Mouse (Mus musculus) stomach, postnatal 0 days (tissue): ENCODE measurements at regions not wholly inside any gene's neighbourhood (a gene's known extent, or its start where the extent isn't known, plus 50 kb on each side); places are given as distances from the start of the nearest gene placed in this dataset.

Experiments
- ATAC-seq: fragments of 200-750 bp; cut with Nextera tagmentation; 2 replicates; pipeline ENCODE4 v1.8.0; 2017; ENCODE audit not compliant: low FRiP score, low TSS enrichment
- DNase-seq: peaks from one replicate; pipeline ENCODE4 v3.0.0-alpha.2; 2016; ENCODE audit warnings: low spot score
- H3K27ac ChIP-seq: fragments of 300-500 bp; sonication (generic); replicated peaks from 2 replicates; pipeline ENCODE4 v1.5.1; 2014; ENCODE audit warnings: mild to moderate bottlenecking, control low read depth
- H3K27me3 ChIP-seq: fragments of 300-500 bp; sonication (generic); 2 replicates; pipeline ENCODE4 v1.6.1; 2014; ENCODE audit warnings: low read length; ENCODE audit not compliant: control insufficient read depth, insufficient read depth
- H3K36me3 ChIP-seq: fragments of 300-500 bp; sonication (generic); 2 replicates; pipeline ENCODE4 v1.6.1; 2014; ENCODE audit warnings: low read length, mixed read lengths; ENCODE audit not compliant: control insufficient read depth, insufficient read depth
- H3K4me1 ChIP-seq: fragments of 300-500 bp; sonication (generic); replicated peaks from 2 replicates; pipeline ENCODE4 v1.6.1; 2014; ENCODE audit warnings: antibody characterized with exemption; ENCODE audit not compliant: control insufficient read depth, insufficient read depth
- H3K4me2 ChIP-seq: fragments of 300-500 bp; sonication (generic); replicated peaks from 2 replicates; pipeline ENCODE4 v1.6.1; 2014; ENCODE audit warnings: low read depth, mild to moderate bottlenecking, control low read depth, moderate library complexity
- H3K4me3 ChIP-seq: fragments of 300-500 bp; sonication (generic); 2 replicates; pipeline ENCODE4 v1.5.1; 2014; ENCODE audit warnings: low read depth, low read length, control low read depth
- H3K9ac ChIP-seq: fragments of 300-500 bp; sonication (generic); 2 replicates; pipeline ENCODE4 v1.6.1; 2014; ENCODE audit warnings: mild to moderate bottlenecking, low read length, control low read depth, mixed read lengths
- H3K9me3 ChIP-seq: fragments of 300-500 bp; sonication (generic); 2 replicates; pipeline ENCODE4 v1.6.1; 2016; ENCODE audit warnings: low read length; ENCODE audit not compliant: control insufficient read depth
- CTCF ChIP-seq: IDR thresholded peaks from 2 replicates; pipeline ENCODE4 v1.5.1; 2016; ENCODE audit warnings: antibody characterized with exemption, low read depth, mild to moderate bottlenecking, moderate library complexity
- EP300 ChIP-seq: optimal IDR thresholded peaks from 2 replicates; pipeline ENCODE3; 2016; ENCODE audit warnings: antibody characterized with exemption
- WGBS: fragments of 180-500 bp; shearing (Covaris S2); extraction: QIAGEN DNeasy Blood & Tissue Kit; methylation state at CpG from one replicate; pipeline ENCODE4 v1.1.7; 2014; 5-methylcytosine and 5-hydroxymethylcytosine counted together

DNA sequence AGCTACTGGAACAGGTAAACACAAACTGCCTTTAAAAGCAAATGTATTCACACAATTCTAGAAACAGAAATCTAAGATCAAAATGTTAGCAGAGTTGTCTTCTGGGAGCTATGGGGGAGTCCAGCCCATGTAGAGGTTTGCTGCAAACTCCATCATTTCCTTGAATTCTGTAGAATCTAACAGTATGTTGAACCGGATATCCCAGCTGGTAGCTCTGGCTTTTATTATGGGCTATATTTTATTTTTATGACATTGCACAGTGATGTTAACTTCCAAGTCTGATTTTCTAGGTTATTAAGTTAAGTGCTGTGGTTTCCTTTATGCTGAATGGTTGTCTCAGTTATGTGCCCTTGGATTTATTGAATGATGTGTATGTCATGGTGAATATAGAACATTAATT, 136.3 kb downstream of the AI429214 start:
- H3K4me1 ChIP-seq: no peaks in the 10 kb centered on the region
- DNase-seq (no peak), ATAC-seq (no peak)
- H3K27ac ChIP-seq: no peak overlapping the region
- no peak overlapping the region for H3K4me2 ChIP-seq
- H3K9ac ChIP-seq: no peak overlapping the region
- H3K4me3 ChIP-seq: no peak overlapping the region
- H3K36me3 ChIP-seq: no peaks in the 10 kb centered on the region
- TF ChIP-seq EP300 (no peak), CTCF (no peak)
- H3K27me3 ChIP-seq: no peaks in the 10 kb centered on the region
- no peaks in the 10 kb centered on the region for H3K9me3 ChIP-seq
- WGBS: 66% methylated on average over 1 of the region's 1 CpGs

DNA sequence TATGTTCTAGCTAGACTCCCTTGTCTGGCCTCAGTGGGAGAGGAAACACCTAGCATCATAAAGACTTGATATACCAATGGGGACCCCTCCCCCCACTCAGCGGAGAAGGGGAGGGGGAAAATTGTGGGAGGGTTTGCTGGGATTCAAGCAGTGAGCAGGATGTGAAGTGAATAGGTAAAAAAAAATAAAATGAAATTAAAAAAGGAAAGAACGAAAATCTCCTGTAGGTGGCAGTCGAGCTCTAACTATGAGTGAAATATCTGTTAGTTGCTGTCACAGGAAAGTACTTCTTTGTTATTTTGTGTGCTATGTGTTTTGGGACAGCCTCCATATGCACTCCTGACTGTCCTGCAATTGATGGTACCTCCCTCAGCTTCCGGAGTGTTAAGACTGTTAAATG, 138.6 kb downstream of the AI429214 start:
- DNase-seq: no peak

DNA sequence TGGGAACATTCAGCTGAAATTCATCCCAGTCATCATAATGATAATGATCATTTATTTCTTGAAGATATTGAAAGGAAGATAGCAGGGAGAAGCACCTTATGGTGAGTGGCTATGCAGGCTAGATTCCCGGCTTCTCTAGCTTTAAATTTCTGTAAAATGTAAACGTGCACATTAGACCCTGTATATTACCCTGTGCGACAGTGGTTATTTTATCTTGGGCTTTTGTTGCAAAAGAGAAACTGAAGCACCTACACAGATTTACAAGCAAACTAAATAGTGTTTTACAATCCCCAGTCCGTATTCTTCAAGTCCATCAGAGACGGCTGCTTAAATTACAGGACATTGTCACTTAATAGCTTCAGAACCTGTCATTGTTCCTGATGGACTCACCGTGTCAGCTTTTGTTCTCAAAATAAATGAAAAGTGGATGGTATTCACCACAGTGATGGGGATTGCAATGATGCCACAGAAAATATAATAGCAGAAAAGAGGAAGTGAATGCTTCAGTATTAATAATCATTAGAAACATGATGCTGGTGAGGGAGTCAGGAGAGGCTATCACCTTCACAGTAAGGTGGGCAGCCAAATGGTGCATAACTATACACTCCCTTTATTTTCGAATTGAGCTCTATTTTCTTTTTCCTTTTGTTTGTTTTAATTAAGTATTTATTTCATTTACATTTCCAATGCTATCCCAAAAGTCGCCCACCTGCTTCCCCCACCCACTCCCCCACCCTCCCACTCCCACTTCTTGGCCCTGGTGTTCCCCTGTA, 141.0 kb downstream of the AI429214 start:
- WGBS: 75% methylated on average over 8 of the region's 8 CpGs
- ATAC-seq (no peak), DNase-seq (no peak)
- H3K4me2 ChIP-seq: no peak overlapping the region
- no peak for TF ChIP-seq CTCF
- TF ChIP-seq EP300: no peak
- H3K27ac ChIP-seq: no peak overlapping the region
- no peak overlapping the region for H3K9ac ChIP-seq
- H3K27me3 ChIP-seq: no peaks in the 10 kb centered on the region
- no peak overlapping the region for H3K4me3 ChIP-seq
- no peaks in the 10 kb centered on the region for H3K36me3 ChIP-seq
- H3K9me3 ChIP-seq: no peaks in the 10 kb centered on the region
- H3K4me1 ChIP-seq: no peaks in the 10 kb centered on the region

More for the DNA sequence above, 138.6 kb downstream of the AI429214 start:
- no peaks in the 10 kb centered on the region for H3K36me3 ChIP-seq
- no peaks in the 10 kb centered on the region for H3K9me3 ChIP-seq
- TF ChIP-seq EP300 (no peak), CTCF (peak; percentile 68)
- H3K27ac ChIP-seq: no peak overlapping the region
- no peaks in the 10 kb centered on the region for H3K27me3 ChIP-seq
- H3K4me1 ChIP-seq: no peaks in the 10 kb centered on the region
- WGBS: 9% methylated on average over 4 of the region's 4 CpGs
- ATAC-seq: no peak
- H3K4me2 ChIP-seq: no peak overlapping the region
- H3K4me3 ChIP-seq: no peak overlapping the region
- H3K9ac ChIP-seq: no peak overlapping the region

DNA sequence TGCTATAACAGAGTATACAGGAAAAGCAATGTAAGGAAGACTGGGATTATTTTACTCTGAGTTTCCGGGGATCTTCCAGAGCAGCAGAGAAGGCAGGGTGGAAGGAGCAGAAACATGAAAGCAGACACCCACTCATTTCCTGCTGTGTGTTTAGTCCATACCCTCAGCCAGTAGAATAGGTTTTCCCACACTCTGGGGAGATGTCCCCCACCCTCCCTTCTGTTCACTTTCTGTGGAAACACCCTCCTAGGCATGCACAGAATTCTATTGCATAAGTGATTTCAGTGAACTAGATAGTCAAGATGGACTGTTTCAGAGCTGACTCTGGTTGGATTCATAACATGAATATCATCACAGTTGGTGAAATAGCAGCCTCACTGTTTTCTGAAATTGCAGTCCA, 156.9 kb downstream of the AI429214 start:
- DNase-seq (no peak), ATAC-seq (no peak)
- Histone ChIP-seq H3K27me3 (no peaks in the 10 kb centered on the region), H3K9ac (no peak overlapping the region), H3K4me3 (no peak overlapping the region), H3K4me1 (no peaks in the 10 kb centered on the region), H3K4me2 (no peak overlapping the region), H3K9me3 (no peaks in the 10 kb centered on the region), H3K36me3 (no peaks in the 10 kb centered on the region), H3K27ac (no peak overlapping the region)
- no peak for TF ChIP-seq EP300
- TF ChIP-seq CTCF: no peak
- 68% methylated on average over 1 of the region's 1 CpGs for WGBS

DNA sequence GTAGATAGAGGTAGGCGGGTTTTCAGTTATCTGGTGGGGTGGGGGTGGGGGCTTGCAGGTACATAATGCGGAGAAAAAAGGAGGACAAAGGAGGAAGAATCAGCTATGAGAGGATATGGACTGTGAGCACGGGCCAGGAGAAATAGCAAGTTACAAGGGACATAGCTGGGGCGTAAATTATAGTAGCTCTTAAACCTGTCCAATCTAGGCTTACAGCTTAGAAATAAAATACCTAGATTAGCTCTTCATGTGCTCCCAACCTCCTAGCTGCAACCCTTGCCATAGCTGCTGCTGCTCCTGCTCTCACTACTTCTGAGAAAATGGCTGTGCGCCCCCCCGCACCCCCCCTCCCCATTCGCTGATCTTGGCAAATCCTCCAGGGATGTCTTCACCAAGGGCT, 161.0 kb downstream of the AI429214 start:
- no peaks in the 10 kb centered on the region for H3K36me3 ChIP-seq
- no peak for DNase-seq
- WGBS: 75% methylated on average over 7 of the region's 7 CpGs
- TF ChIP-seq EP300 (no peak), CTCF (no peak)
- no peak overlapping the region for H3K4me2 ChIP-seq
- H3K4me3 ChIP-seq: no peak overlapping the region
- no peak overlapping the region for H3K27ac ChIP-seq
- no peak overlapping the region for H3K9ac ChIP-seq
- no peak for ATAC-seq
- no peaks in the 10 kb centered on the region for H3K27me3 ChIP-seq
- H3K9me3 ChIP-seq: no peaks in the 10 kb centered on the region
- H3K4me1 ChIP-seq: no peaks in the 10 kb centered on the region

DNA sequence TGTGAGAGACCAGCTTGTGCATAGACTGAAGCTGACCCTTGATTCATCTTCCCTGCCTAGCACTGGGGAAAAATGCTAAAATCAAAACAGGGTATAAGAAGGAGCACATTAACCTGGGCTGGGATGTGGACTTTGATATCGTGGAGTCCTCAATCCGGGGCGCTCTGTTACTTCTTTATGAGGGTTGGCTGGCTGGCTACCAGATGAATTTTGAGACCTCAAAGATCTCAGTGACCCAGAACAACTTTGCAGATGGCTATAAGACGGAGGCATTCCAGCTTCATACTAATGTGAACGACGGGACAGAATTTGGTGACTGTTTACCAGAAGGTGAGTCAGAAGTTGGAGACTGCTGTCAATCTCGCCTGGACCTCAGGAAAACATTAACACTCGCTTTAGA, 161.5 kb downstream of the AI429214 start:
- no peak for TF ChIP-seq CTCF
- no peak for TF ChIP-seq EP300
- 92% methylated on average over 8 of the region's 8 CpGs for WGBS
- H3K27me3 ChIP-seq: no peaks in the 10 kb centered on the region
- no peaks in the 10 kb centered on the region for H3K36me3 ChIP-seq
- H3K4me1 ChIP-seq: no peaks in the 10 kb centered on the region
- ATAC-seq (no peak), DNase-seq (no peak)
- no peaks in the 10 kb centered on the region for H3K9me3 ChIP-seq
- no peak overlapping the region for H3K9ac ChIP-seq
- H3K4me2 ChIP-seq: no peak overlapping the region
- no peak overlapping the region for H3K27ac ChIP-seq
- no peak overlapping the region for H3K4me3 ChIP-seq
